Mouse (Mus musculus) frontal cortex, adult (tissue): ENCODE data around the gene Gm20388.
A peak's percentile ranks its signal among the peaks of the same experiment; 100 is the strongest.

Experiments
- ATAC-seq: cut with Nextera tagmentation; 2 replicates; pipeline ENCODE4 v1.9.2; 2017; ENCODE audit warnings: mild to moderate bottlenecking, moderate library complexity, mixed read lengths; ENCODE audit not compliant: low TSS enrichment

Gene Gm20388

DNA sequence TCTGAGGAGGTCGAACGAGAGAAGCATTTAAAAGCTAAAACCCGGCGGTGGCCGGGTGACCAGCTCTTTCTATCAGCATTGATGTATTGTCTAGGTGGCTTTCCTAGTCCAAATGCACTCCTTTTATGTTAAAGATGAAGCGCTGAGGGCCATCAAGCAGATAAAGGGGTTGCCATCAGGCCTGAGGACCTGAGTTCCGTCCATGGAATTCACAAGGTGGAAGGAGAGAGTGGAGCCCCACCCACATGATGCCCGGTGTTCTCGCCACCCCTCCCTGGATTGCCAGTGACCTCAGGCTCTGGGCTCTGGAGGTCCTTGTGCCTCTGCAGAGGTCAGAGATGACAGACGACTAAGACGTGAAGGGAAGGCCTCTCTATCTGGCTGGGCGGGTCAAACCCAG, 1091.3 kb downstream of the Gm20388 start:
- ATAC-seq, result no peak

DNA sequence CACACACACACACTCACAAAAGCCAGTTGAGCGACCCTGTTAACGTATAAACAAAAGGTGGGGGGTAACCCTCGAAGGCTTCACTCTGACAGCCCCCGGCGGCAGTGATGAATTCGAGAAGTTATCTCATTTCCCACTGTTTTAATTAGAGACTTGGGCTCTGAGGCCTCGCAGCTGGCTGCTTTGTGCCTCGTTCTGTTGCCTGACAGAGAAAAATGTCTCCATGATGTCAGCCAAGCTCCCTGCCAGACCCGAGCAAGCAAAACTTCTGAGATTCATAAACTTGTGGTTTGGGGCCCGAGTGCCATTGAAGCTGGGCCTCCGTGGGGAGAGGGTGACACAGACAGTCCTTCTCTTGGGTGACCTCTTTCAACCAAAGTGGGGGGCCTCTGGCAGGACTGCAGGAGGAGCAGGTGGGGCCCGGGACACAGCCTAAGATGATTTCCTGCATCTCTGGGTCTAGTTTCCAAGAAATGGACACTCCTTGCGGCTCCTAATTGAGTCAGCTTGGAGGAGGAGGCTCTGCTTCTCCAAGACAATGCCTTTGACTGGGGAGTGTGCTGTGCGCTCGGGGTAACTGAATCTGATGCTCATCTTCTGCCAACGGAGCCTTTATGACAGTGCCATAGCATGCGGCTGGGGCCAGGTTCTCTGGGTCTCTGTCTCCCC, 1092.4 kb downstream of the Gm20388 start:
- no peak for ATAC-seq

DNA sequence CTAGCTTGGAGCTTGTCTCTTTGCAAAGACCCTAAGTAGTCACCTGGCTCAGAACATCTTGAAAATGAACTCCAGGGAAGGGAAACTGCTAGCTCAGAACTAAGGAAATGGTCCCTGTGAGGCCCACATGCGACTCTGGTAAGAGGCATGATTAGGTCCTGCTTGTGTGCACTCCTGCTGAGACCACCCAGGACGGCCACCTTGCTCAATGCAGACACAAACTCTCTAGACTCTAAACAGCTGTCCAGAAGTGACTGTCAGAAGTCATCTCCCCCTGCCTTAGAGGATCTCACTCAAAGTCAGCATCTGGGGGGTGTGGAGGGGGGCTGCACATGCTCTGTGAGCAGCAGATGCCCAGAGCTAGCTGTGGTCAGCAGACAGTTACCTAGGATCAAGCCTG, 1093.0 kb downstream of the Gm20388 start:
- no peak for ATAC-seq

DNA sequence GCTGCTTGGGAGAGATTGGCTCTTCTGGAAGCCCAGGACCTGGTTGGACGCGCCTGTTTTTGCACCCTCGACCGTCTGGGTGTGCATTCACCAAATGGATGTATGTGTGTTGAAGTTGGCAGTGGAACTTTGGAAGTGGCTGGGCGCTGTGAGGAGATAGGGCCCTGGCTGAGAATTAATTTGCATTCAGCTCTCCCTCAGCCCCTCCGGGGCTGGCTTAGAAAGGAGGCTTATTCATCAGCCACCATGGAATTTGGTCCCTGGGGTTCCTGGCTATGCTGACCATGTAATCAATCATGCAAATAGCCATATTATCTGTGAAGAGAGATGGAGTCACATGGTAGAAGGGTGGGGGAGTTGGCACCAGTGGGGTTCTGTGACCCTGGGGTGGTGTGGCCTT, 1102.7 kb downstream of the Gm20388 start:
- ATAC-seq, result no peak

DNA sequence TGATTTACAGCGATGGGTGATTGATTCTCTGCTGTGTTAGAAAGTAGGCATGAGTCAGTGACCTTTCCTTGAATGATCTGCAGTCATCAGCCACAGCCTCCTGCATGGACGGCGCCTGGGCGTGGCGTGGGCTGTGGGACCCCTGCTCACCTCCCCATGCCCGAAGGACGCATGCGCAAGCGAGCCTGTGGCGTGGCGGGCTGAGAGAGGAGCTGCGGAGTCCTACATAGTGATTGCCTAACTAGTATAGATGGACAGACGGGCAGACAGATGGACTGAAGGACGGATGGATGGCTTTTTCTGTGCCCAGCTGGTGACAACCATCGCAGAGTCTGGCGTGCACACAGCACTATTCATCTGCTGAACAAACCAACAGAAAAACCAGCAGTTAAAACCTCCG, 1106.0 kb downstream of the Gm20388 start:
- no peak for ATAC-seq

DNA sequence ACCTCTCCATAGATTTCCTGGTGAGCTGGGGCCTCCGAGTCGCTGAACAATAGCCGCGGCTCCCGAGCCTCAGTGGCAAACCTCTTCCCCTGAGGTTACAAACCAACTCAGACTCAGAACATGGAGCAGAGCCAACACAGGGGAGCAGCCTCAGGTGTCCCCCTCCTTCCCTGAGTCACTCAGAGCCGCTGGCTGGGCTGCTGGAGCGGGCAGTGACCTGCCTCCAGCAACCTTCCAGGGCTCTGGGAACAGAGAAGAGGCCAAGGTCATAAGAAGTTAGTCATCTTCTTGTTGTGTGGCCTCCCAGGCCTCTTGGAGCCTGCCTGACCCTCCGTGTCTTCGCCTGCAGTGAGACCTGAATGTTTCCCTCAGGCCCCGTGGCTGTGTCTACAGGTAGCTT, 1107.6 kb downstream of the Gm20388 start:
- ATAC-seq, result no peak

DNA sequence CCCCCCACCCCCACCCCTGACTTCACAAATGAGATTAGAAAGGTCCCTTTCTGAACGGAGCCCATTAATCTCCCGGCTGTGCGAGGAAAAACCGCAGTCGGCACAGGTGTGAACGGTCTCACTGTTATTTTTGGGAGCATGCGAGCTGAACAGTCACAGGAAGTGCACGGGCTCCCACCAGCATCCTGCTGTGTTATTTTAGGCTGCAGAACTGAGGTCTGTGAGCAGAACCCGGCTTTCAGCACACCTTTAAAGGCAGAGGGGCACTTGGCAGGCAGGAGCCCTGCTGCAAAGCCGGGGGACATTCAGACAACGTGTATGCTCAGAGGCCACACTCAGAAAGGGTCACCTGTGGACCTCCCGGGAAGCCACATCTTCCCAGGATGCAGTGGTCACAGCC, 1110.8 kb downstream of the Gm20388 start:
- ATAC-seq, result no peak

DNA sequence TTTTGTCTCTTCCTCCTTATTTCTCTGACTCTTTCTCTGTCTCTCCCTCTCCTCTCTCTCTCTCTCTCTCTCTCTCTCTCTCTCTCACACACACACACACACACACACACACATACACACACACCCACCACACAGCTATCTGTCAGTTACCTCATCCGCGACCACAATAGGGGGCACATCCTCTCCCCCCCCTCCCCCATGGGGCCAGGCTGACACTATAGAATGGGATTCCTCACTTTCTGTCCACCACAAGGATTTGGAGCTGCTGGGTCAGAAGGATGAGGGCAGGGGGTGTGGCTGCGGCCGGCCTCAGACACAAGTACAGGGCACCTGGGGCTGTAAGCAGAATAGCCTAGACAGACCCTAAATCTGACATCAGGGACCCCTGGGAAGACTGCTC, 1112.4 kb downstream of the Gm20388 start:
- no peak for ATAC-seq

DNA sequence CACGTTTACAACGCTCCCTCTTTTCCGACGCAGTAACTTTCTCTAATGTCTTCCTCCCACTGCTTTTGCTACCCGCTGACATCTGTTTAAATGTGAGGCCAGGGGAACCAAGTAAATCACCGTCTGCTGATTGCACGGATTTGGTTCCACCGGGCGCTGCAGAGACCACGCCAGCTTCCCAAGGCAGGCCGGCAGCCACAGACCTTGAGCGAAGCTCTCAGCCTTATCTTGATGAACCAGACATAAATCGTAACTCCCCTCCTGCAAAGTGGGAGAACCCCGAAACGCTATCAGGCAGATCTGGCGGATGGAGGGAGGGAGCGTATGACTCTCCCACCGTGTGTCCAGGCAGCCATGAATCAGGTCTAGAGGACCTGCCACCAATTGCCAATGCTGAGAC, 1113.1 kb downstream of the Gm20388 start:
- ATAC-seq, result no peak

DNA sequence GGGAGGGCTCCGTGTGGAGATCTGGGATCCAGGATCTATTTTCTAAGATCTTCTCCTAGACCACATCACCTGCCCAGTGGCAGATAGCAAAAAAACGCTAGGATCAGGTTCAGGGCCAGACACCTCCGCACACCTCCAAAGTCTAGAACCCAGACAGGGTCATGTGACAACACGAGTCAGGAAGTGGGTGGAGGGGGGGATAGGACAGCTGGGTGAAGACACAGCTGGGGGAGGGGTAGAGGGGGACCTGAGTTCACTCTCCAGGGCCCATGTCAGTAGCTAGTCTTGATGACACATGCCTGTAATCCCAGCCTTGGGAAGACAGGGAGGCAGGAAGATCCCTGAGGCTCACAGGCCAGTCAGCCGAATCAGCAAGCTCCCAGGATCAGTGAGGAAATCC, 1114.8 kb downstream of the Gm20388 start:
- no peak for ATAC-seq

DNA sequence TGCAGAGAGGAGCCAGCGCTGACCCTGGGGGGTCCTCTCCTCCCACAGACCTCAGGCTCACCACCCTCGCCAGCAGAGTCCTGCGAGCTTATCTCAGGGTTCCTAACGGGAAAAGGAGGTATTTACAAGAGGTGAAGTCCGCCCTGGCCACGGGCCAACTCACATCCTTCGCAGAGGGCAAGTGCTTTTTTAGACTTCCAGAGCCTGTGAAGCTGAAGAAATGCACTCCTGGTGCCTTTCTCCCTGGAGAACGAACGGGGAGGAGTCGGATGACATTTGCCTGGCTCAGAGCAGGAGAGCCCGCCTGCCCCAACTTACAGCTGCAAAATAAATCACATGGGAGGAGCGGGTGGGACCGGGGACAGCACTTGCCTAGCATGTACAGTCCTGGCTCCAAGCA, 1117.1 kb downstream of the Gm20388 start:
- no peak for ATAC-seq

DNA sequence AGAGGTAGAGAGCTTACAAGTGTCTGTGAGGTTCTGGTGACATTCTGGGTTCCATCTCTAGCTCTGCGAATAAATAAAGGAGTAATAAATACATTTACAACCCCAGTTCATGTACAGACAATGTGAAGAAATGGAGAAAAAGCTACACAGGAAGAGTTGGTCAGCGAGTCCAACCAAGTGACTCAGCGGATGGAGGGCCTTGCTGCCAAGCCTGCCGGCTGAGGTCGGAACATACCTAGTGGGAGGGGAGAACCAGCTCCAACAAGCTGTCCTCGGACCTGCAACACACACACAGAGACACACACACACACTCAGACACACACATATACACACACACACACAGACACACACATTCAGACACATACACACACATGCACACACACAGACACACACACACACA, 1118.4 kb downstream of the Gm20388 start:
- ATAC-seq, result no peak

DNA sequence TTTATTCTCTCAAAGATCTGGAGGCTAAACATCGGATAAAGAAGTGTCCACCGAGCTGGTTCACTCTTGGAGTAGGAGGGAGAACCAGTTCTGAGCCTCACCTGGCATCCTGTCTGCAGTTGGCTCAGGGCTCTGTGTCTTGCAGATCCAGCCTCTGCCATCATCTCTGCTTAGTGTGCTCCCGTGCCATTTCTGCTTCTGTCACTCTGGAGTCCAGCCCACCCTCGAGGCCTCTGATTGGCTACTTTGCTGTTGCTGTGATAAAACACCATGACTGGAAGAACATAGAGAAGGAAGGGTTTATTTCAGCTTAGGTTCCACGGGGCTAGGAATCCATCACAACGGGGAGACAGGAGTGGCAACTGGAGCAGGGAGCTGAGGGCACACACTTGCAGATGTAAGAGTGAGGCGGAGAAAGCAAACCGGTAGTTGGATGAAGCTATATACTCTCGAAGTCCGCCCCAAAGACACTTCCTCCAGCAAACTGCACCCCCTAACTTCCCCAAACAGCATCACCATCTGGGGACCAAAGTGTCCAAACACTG, 1119.9 kb downstream of the Gm20388 start:
- ATAC-seq, result 0 out of 2 replicates have a peak, but pooled peaks have one; percentile 41

DNA sequence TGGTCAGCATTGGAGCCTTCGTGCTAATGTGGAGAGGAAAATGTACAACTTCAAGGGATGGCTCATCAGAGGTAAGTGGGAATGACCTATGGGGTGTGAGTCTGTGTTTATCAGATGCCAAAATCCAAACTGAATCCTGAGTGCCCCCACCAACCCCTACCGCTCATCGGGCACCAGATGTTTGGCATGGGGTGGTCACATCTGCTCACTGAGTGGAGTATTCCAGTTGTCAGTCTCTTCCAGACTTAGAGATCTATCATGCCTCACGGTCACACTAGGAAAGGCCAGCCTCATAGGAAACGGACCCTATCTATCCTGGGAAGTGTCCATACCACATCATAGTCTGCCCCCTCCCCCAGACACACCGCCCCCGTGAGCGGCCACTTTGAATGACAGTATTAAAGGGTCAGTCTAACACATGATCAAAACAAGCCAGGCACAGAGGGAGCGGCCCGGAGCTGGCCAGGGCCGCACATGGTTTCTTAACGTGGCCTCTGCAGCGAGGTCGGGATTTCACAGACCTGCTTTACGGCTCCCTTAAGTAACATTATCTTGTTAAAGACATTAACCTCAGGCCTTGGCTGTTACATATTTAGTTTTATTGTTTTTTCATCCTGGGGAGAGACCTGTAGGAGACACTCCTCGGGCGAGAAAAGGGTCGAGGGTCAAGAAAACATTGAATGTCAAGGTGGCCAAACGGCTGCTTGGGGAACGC, 1122.8 kb downstream of the Gm20388 start:
- ATAC-seq, result no peak

DNA sequence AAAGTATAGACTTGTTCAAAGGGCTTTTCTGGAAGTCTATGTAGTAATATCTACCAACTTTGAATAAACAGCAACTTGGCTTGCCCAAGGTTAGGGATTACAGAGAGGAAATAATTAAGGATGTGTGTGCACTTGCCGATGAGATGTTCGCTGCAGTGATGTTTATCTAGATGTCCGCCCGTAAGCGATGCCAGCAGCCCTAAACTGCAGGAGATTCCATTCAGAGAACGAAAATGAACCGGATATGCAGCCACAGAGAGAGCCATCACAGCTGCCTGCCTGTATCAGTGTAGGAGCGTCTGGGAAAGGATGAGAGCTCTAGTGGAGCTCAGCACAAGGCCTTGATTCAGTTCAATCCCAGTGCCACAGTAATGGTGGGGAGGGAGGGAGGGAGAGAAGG, 1125.0 kb downstream of the Gm20388 start:
- no peak for ATAC-seq

DNA sequence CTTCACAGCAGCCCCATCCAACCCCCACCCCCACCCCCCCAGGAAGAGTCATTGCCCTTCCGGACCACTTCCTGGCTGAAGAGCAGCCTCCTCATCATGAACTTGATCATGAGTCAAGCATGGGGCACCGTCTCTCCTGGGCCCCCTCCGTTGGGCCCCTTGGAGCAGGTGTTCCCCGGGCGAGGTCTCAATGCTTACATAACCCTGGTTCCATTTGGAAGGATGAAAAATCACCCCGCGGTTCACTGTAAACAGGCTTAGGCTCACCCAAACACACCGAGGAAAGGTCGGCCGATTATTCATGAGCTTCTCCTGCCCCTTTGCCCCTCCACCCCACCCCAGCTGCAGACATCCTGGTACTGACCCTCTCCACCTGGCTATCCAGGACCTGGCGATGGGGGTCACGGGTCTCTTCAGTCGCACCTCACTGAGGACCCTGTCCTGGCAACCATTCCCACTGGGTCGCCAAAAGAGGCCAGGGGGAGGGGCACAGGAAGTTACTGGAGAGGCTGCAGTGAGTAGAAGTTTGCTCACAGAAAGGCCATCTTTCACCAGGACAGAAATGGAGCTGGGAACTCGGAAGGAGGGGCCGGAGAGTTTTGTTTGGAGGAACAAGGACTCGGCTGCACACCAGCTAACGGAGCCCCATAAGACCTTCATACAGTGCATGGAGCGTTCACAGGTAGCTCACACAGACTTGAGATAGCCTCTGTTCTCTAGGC, 1133.2 kb downstream of the Gm20388 start:
- ATAC-seq, result no peak

DNA sequence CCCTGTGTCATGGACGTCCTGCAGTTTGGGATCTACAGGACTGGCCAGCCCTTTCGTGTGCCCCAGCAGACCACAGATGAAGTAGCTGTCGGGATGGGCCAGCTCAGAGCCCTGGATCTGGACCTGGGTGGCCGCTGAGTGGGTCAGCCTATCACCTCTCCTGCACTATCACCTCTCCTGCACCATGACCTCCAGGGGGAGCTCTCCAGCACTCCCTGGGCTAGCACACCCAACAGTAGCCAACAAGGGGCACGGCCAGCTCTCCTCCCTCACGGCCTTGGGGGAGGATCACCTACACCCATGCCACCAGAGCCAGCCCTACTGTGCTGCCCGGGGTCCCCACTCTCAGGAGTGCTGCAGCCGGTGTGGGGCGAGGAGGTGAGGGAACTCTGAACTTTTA, 1136.8 kb downstream of the Gm20388 start:
- no peak for ATAC-seq

DNA sequence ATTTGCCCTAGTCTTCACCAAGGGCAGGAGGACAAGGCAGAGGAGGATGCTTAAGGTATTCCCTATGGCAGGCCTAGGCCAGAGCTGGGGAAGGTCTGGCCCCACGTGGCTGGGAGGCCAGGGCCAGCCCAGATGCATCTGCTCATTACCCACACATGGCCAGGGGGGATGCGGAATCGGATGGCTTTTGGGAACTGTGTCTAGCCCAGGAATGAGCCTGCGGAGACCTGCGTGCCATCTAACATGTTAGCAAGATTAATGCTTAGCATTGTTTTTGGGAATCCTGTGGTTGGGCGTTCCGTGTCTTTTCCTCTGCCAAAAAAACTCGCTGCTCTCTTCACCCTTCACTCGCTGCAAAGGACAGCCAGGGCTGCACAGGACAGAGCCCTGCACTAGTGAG, 1147.4 kb downstream of the Gm20388 start:
- ATAC-seq, result no peak

DNA sequence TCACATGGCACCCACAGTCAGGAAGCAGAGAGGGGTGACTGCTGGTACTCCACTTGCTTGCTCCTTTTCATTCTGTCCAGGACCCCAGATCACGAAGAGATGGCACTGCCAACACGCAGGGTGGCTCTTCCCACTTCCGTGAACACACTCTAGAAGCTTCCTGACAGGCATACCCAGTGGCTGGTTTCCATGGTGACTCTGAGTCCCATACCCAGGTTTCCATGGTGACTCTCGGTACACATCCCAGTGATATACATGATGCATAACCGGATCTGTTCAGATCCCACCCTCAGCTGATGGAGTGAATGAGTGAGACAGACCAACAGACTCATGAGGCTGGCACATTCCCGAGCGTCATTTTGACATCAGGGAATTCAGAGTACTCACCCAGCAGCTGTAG, 1148.5 kb downstream of the Gm20388 start:
- peak; percentile 69; the same call in 1 of the 2 replicates for ATAC-seq

DNA sequence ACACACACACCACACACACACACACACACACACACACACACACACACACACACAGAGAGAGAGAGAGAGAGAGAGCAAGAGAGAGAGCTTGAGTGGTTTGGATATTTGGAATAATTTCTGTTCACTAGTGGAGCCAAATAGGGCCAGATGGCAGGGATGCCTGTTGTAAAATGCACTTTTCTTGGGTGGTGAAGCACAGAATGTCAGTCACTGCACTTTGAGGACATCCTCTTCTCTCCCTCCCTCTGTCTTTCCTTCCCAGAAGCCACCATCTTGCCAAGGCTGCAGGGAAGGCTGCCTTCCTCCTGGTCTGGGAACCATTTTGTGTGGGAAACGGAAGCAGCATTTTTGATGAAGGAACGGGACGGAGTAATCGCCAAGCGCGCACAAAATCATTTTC, 1151.9 kb downstream of the Gm20388 start:
- no peak for ATAC-seq

DNA sequence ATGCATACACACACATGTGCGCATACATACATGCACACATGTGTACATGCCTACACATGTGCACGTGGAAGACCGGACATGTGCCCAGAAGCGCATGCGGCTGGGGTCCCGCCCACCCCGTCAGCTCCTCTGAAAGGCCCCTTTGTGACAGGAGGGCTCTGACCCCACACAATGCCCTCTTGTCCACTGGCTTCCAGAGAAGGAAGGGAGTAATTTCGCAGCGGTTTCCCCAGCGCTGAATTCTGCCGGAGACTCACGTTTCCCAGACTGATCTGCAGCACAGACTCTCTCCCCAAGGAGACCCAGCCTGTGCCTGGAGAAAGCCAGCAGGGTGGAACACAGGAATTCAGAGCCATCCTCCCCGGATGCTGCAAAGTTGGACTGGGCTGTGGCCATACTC, 1153.0 kb downstream of the Gm20388 start:
- ATAC-seq, result no peak

DNA sequence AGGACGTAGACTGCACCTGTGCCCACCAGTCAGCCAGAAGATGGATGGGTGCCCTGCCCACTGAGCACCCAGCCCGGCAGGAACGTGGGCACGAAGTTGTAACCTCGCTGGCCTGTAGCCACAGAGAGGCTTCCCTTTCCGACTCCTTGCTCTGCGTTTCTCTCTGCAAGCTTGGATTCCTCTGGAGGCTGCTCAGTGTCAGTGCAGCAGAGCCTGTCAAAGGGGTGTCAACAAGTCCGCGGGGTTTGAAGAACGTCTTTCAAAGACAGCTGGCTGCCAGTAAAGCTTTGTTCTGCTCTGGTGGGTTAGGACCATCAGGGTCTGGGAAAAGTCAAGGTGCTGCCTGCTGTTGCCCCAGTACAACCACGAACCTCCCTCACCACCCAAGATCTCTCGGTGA, 1160.8 kb downstream of the Gm20388 start:
- ATAC-seq, result no peak
